Mouse (Mus musculus) forebrain, embryonic 10.5 days (tissue): ENCODE measurements around the gene Shld1. TPM values are rescaled to one million over a fixed set of nuclear protein-coding genes. Genes with fewer than 3 reads are reported as not detected.

Experiments
- DNase-seq: peaks from one replicate; pipeline ENCODE4 v3.0.0-alpha.2; 2017; ENCODE audit warnings: low spot score; ENCODE audit errors: extremely low spot score
- H3K27ac ChIP-seq: fragments of 300-500 bp; sonication (generic); 2 replicates; pipeline ENCODE4 v1.5.1; 2016; ENCODE audit warnings: mild to moderate bottlenecking
- H3K27me3 ChIP-seq: fragments of 300-500 bp; sonication (generic); 2 replicates; pipeline ENCODE4 v1.6.1; 2016; ENCODE audit warnings: mild to moderate bottlenecking; ENCODE audit not compliant: poor library complexity, severe bottlenecking
- H3K36me3 ChIP-seq: fragments of 300-500 bp; sonication (generic); replicated peaks from 2 replicates; pipeline ENCODE4 v1.6.1; 2016; ENCODE audit warnings: mild to moderate bottlenecking, moderate library complexity
- H3K4me1 ChIP-seq: fragments of 300-500 bp; sonication (generic); 2 replicates; pipeline ENCODE4 v1.6.1; 2016
- H3K4me3 ChIP-seq: fragments of 300-500 bp; sonication (generic); 2 replicates; pipeline ENCODE4 v1.5.1; 2016; ENCODE audit warnings: mild to moderate bottlenecking, moderate library complexity
- H3K9me3 ChIP-seq: fragments of 300-500 bp; sonication (generic); 2 replicates; pipeline ENCODE4 v1.6.1; 2016; ENCODE audit warnings: mild to moderate bottlenecking, moderate library complexity
- WGBS: fragments of 180-500 bp; shearing (Covaris S2); methylation state at CpG from one replicate; pipeline ENCODE4 v1.1.7; 2016; 5-methylcytosine and 5-hydroxymethylcytosine counted together
- polyA plus RNA-seq: library from polyadenylated mRNA; unstranded; fragments of >200 nt; fragmentation: Nextera tagmentation; extraction: Ambion mirVana; gene quantifications from 2 replicates; pipeline ENCODE4 v1.2.1, GENCODE M21; 2016

Shld1 gene
- polyA plus RNA-seq, 1 experiment from 2014 or later: 16.0 TPM

DNA sequence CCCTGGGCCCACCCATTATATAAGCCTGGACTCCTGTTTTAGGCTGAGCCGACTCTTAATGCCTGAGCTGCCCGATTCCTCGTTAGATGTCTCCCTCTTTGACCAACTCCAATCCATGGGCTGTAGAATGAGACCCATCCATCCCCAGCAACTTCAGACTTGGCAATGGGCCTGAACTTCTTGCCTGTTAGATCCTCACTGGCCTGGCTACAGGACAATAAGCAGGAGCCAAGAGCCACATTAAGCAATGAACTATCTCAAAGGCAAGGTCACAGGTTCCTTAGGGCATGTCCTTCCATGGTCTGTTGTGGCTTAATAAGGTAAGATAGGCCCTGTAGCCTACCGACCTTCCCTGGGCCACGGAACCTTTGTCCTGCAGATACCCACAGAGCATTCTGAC is 9.8 kb downstream of the Shld1 start:
- 89% methylated on average over 5 of the region's 5 CpGs for WGBS
- Histone ChIP-seq H3K4me3 (no peak overlapping the region), H3K27ac (no peak overlapping the region), H3K27me3 (no peaks in the 10 kb centered on the region), H3K36me3 (peaks cover 3% of the 10 kb centered on the region), H3K9me3 (no peaks in the 10 kb centered on the region), H3K4me1 (peaks cover 5% of the 10 kb centered on the region)
- DNase-seq: no peak

DNA sequence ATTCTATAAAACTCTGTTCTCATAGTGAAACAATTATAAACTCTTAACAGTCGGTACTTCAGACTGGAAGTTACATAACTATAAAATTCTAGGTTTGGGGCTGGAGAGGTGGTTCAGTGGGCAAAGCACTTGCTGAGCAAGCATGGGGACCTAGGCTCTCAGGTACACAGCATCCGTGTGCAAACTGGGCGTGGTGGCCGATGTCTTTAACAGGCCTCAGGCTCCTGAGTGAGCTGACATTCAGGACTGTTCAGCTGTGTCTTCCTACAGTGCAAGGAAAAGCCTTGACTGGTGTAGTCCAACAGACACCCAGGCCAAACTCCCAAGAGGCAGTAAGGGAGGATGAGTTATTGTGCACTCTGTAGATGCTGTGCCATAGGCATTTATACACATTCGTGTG is 10.5 kb downstream of the Shld1 start:
- 87% methylated on average over 5 of the region's 5 CpGs for WGBS
- DNase-seq: no peak
- no peak overlapping the region for H3K4me3 ChIP-seq
- H3K27me3 ChIP-seq: no peaks in the 10 kb centered on the region
- peaks cover 8% of the 10 kb centered on the region for H3K4me1 ChIP-seq
- H3K9me3 ChIP-seq: no peaks in the 10 kb centered on the region
- no peak overlapping the region for H3K27ac ChIP-seq
- peaks cover 3% of the 10 kb centered on the region for H3K36me3 ChIP-seq

DNA sequence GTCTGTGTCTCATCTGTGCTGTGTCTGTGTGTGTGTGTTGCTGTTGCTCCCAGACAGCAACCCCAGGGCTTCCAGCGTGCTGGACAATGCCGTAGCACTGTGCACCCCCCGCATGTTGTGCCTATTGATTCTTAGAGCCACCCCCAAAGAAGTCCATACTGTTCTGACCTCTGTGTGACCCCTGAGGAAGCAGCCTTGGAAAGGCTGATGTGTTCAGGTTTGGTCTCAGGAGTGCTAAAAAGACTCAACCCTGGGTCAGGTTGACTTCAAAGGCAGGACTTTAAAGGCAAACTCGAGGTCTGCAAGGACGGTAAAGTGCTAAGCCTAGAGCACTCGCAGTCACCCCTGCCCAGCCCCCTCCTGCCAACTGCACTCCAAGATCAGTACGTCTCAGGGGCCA is 11.0 kb downstream of the Shld1 start:
- H3K9me3 ChIP-seq: no peaks in the 10 kb centered on the region
- peaks cover 3% of the 10 kb centered on the region for H3K36me3 ChIP-seq
- 85% methylated on average over 7 of the region's 7 CpGs for whole genome bisulfite sequencing
- no peak overlapping the region for H3K4me3 ChIP-seq
- no peak overlapping the region for H3K27ac ChIP-seq
- DNase-seq: no peak
- no peaks in the 10 kb centered on the region for H3K27me3 ChIP-seq
- peaks cover 8% of the 10 kb centered on the region for H3K4me1 ChIP-seq

DNA sequence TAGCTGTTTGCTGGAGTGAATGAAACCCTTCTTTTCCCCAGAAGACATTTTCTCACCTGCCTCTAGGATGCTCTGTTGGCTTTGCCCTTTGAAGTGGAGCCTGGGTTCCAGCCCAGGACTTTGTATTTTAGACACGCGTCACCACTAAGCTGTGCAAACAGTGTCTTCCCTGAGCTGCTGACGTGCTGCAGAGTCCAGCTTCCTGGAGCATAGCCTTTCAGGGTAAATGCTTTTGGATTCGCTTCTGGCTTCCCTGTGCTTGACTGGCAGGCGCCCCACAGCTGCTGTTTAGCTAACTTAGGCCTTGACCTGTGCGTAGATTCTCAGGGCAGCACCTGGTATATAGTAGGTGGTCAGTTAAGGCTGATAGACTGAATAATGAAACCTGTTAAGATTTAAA is 11.7 kb downstream of the Shld1 start:
- peaks cover 3% of the 10 kb centered on the region for H3K36me3 ChIP-seq
- no peak overlapping the region for H3K4me3 ChIP-seq
- H3K27ac ChIP-seq: no peak overlapping the region
- no peak for DNase-seq
- H3K27me3 ChIP-seq: no peaks in the 10 kb centered on the region
- 89% methylated on average over 6 of the region's 6 CpGs for WGBS
- peaks cover 8% of the 10 kb centered on the region for H3K4me1 ChIP-seq
- no peaks in the 10 kb centered on the region for H3K9me3 ChIP-seq

DNA sequence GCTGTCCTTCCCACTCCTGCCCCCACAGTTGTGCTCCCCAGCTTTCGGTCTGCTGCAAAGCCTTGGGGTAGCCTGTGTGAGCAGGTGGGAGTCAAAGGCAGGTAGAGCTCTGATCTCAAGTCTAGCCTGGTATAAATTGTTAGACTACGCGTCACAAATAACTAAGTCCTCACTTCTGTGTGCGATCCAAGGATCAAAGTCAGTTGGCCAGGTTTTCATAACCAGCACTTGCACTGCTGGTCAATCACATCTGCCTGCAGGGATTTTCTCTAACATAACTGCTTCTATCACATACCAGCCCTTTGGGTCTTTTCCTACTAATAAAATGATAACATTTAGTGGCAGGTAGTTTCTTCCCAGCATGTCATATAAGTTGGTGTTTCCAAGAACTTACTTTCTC is 14.2 kb downstream of the Shld1 start:
- H3K27ac ChIP-seq: no peak overlapping the region
- no peak for DNase-seq
- no peak overlapping the region for H3K4me3 ChIP-seq
- H3K4me1 ChIP-seq: peaks cover 8% of the 10 kb centered on the region
- no peaks in the 10 kb centered on the region; the same call in 1 of the 2 replicates for H3K36me3 ChIP-seq
- no peaks in the 10 kb centered on the region for H3K9me3 ChIP-seq
- no peaks in the 10 kb centered on the region for H3K27me3 ChIP-seq
- 95% methylated on average over 4 of the region's 4 CpGs for WGBS

DNA sequence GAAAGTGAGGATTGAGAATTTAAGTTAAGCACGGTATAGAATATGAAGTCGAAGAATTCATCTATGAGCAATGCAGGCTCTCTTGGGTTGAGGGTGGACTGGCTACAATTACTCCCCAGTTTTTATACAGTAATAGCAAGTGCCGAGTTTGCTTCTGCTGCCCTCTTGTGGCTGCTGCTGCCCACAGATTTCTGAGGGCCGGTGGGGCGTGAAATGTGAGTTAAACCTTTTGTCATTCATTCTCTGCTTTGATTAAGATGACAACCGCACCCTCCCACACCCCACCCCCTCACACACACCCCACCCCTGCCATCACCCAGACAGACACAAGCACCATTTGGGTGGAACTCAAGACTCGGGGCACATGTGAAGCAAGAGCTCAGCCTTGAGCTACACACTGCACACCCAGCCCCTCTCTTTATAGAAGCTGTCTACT is 14.7 kb downstream of the Shld1 start:
- 29% methylated on average over 7 of the region's 7 CpGs for WGBS
- no peak overlapping the region for H3K27ac ChIP-seq
- H3K4me3 ChIP-seq: no peak overlapping the region
- H3K9me3 ChIP-seq: no peaks in the 10 kb centered on the region
- peak; percentile 70 for DNase-seq
- H3K36me3 ChIP-seq: no peaks in the 10 kb centered on the region; the same call in 1 of the 2 replicates
- H3K4me1 ChIP-seq: peaks cover 8% of the 10 kb centered on the region
- no peaks in the 10 kb centered on the region for H3K27me3 ChIP-seq

DNA sequence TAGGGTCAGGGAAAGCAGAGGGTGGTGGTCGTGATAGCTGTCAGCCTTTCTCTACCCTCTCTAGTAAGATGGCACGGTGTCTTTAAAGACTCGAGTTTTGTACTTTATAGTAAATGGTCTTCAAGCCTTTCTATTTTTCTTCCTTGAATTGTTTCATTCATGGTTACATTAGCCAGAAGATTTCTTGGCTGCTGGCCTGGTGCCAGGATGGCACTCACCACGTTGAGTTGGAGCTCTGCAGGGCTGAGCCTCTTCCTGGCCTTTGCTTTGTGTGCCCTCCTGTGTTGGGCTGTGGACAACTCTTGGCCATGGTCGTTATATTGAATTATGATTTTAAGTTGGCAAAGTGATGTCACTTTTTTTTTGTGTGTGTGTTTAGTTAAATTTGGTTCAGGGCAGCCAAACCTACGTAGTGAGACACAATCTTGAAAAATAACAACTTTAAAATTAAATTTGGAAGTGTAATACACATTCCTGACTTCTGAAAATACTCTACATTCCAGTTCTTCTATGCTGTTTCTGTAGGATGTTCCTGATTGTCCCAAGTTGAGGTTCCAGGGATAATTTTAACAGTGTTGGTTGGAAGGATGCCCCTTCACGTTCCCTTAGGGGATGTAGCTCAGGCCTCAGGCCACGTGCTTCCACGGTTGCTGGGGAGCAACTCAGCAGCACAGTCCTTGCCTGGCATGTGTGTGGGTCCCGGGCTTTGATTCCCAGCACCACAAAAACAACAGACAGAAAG is 18.7 kb downstream of the Shld1 start:
- H3K4me3 ChIP-seq: no peak overlapping the region
- H3K27me3 ChIP-seq: no peaks in the 10 kb centered on the region
- 92% methylated on average over 10 of the region's 10 CpGs for WGBS
- peaks cover 3% of the 10 kb centered on the region; the same call in 1 of the 2 replicates for H3K4me1 ChIP-seq
- DNase-seq: no peak
- no peaks in the 10 kb centered on the region for H3K9me3 ChIP-seq
- H3K36me3 ChIP-seq: no peaks in the 10 kb centered on the region
- no peak overlapping the region for H3K27ac ChIP-seq

DNA sequence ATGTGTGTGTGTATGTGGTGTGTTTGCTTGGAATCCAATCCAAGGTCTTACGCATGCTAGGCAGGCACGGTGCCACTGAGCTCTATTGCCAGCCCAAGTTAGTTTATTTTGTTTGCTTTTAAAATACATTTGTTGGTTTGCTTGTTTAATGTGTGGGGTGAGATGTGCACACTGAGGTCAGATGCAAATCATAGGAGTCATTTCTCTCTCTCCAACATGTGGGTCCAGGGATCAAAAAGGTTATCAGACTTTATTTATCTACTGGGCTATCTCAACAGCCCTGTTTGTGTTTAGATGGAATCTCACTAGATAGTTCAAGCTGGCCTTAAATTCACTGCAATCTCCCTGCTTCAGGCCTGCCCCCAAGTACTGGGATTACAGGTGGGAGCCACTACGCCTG is 19.6 kb downstream of the Shld1 start:
- Histone ChIP-seq H3K9me3 (no peaks in the 10 kb centered on the region), H3K27ac (no peak overlapping the region), H3K4me1 (peaks cover 3% of the 10 kb centered on the region; the same call in 1 of the 2 replicates), H3K36me3 (0 out of 2 replicates have a peak, but pooled peaks cover 4% of the 10 kb centered on the region), H3K4me3 (no peak overlapping the region), H3K27me3 (no peaks in the 10 kb centered on the region)
- 96% methylated on average over 3 of the region's 3 CpGs for WGBS
- DNase-seq: no peak

DNA sequence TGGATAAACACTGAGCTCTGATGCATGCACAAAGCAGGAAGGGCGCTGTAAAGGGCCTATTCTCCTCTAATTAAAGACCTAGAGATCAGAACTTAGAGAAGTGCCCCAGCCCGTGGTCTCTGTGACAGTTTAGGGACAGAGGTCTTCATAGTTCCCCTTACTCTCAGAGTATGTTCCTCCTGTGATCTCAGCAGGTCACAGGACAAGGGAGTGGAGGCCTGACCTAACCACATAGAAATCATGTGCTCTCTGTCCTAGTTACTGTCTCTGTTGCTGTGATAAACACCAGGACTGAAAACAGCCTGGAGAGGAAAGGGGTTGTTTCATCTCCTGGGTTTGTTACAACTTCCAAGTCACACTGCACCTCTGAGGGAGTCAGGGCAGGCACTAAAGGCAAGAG is 23.8 kb downstream of the Shld1 start:
- Histone ChIP-seq H3K4me3 (no peak overlapping the region), H3K4me1 (peaks cover 7% of the 10 kb centered on the region), H3K9me3 (no peaks in the 10 kb centered on the region), H3K27me3 (no peaks in the 10 kb centered on the region), H3K36me3 (0 out of 2 replicates have a peak, but pooled peaks cover 4% of the 10 kb centered on the region), H3K27ac (no peak overlapping the region)
- DNase-seq: no peak
- WGBS: 56% methylated on average over 2 of the region's 2 CpGs

DNA sequence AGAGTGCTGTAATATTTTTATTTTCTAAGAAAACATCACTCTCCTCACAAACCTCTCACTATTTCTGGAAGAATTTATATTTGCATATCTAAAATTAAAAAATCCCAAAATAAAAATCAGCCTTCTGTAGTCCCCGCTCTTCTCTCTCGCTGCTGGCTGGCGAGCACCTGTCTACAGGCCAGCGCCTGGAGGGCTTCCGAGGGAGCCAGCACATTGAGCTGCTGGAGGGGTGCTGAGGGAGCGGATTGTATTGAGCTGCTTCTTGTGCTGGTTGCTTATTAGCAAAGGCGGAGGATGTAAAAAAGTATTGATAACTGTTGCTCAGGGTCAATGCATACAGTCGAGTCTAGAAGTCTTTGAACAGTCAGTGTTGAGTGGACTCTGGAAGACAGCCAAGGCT is 25.3 kb downstream of the Shld1 start:
- no peaks in the 10 kb centered on the region for H3K27me3 ChIP-seq
- H3K4me3 ChIP-seq: no peak overlapping the region
- no peak for DNase-seq
- peaks cover 14% of the 10 kb centered on the region for H3K4me1 ChIP-seq
- H3K27ac ChIP-seq: no peak overlapping the region
- WGBS: 95% methylated on average over 8 of the region's 8 CpGs
- 0 out of 2 replicates have a peak, but pooled peaks cover 4% of the 10 kb centered on the region for H3K36me3 ChIP-seq
- H3K9me3 ChIP-seq: no peaks in the 10 kb centered on the region

DNA sequence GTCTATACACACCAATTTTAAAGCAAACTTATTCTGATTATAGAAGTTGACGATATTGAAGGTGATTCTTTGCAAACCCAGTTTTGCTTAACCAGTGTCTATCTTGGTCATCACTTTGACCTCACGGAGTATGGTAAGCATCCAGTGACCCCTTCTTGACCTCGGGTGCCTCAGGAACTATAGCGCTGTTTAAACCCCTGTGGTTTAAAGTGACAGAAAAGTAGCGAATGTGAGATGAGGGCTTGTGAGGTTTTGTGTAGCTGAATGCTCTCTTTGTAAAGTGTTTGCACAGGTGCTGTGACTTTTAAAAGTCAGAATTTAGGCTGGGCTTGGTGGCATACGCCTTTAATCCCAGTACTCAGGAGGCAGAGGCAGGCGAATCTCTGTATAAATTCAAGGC is 27.8 kb downstream of the Shld1 start:
- H3K27me3 ChIP-seq: no peaks in the 10 kb centered on the region
- no peak overlapping the region for H3K27ac ChIP-seq
- H3K9me3 ChIP-seq: no peaks in the 10 kb centered on the region
- WGBS: 85% methylated on average over 7 of the region's 7 CpGs
- DNase-seq: no peak
- no peak overlapping the region for H3K4me3 ChIP-seq
- 0 out of 2 replicates have a peak, but pooled peaks cover 4% of the 10 kb centered on the region for H3K36me3 ChIP-seq
- H3K4me1 ChIP-seq: peaks cover 14% of the 10 kb centered on the region

DNA sequence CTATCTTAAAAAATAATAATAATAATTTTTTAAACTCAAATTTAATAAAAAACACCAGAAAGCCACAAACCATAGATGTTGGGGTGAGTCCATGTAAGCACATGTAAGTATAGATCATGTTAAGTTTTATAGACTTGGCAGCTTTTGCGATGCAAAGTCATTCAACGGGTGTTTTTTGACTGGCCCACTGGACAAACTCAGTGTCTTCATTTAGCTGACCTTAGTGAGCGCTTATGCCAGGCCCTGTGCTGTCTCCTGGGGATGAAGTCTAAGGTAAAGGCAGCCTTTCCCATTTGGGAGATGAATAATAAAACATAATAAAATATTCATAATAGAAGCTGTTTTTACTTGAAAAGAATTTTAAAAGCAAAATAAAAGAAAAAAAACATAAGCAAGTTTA is 28.2 kb downstream of the Shld1 start:
- no peak overlapping the region for H3K4me3 ChIP-seq
- H3K36me3 ChIP-seq: 0 out of 2 replicates have a peak, but pooled peaks cover 4% of the 10 kb centered on the region
- H3K27me3 ChIP-seq: no peaks in the 10 kb centered on the region
- DNase-seq: no peak
- no peaks in the 10 kb centered on the region for H3K9me3 ChIP-seq
- 0 out of 2 replicates have a peak overlapping the region, but pooled peaks have one; percentile 25 for H3K27ac ChIP-seq
- peaks cover 14% of the 10 kb centered on the region for H3K4me1 ChIP-seq
- 98% methylated on average over 3 of the region's 3 CpGs for WGBS

DNA sequence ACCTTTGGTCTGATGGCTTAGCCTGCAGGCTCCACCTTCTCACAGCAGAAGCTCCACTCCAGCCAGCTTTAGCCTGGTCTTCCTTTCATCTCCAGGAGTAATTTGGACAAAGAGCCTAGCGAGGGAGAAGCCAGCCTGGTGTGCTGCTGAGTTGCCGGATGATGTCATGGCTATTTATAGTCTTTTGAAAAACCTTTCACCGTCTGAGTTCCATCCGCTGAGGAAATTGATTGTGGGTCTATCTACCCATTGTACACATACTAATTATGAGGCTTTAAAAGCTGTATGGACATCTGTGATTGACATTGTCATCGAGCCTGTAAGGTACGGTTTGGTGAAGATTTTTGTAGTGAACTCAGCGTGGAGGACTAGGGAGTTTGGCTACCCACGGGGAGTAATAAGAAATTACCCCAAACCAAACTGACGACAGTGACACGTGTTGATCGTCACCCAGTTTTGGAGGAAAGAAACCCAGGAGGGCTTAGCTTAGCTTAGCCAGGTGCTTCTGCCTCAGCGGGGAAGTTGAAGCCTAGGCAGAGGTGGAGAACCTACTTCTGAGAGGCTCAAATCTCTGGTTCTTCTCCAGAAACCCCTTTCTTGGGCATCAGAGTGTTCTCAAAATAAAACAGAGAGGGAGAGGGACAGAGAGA is 28.8 kb downstream of the Shld1 start:
- 67% methylated on average over 12 of the region's 12 CpGs for WGBS
- DNase-seq: peak; percentile 25
- H3K27me3 ChIP-seq: no peaks in the 10 kb centered on the region
- no peak overlapping the region for H3K4me3 ChIP-seq
- peaks cover 14% of the 10 kb centered on the region for H3K4me1 ChIP-seq
- 0 out of 2 replicates have a peak, but pooled peaks cover 3% of the 10 kb centered on the region for H3K36me3 ChIP-seq
- peak overlapping the region; percentile 72 for H3K27ac ChIP-seq
- H3K9me3 ChIP-seq: no peaks in the 10 kb centered on the region
